Mouse (Mus musculus): Measurements from ENCODE around the gene Lrmda.

- TF ChIP-seq POLR2A (IDR thresholded peaks at IDR 0.05; ENCODE audit: low read depth, low read length), result no peak
- no peak for TF ChIP-seq CTCF (IDR thresholded peaks at IDR 0.05; ENCODE audit: borderline replicate concordance, insufficient read depth, low read length)
Measured at GRCm38 (mm10) chr14:22174757-22175156, 155.2 kb downstream of the Lrmda start.
